ENCODE assay signal across 8 mouse cellular contexts in genomic region chr11:61091642-61092262, GRCm38 (mm10). TPM values are rescaled to one million over a fixed set of nuclear protein-coding genes. Genes with fewer than 3 reads are reported as not detected.
DNase-seq lines count a peak whose midpoint lies in the region; ATAC-seq and TF ChIP-seq lines count a peak whose summit lies in the region.

No protein-coding gene starts in this region.

- no peaks in the 10 kb centered on the region for H3K27me3 ChIP-seq in heart, embryonic 10.5 days (ENCODE audit: insufficient read depth, poor library complexity, severe bottlenecking)
- no peaks in the 10 kb centered on the region for H3K27me3 ChIP-seq in spleen, adult 2 months (ENCODE audit: control insufficient read depth, insufficient read depth, low read length)

- TF ChIP-seq CTCF in spleen, adult 2 months (IDR thresholded peaks at IDR 0.05; ENCODE audit: extremely low read depth, insufficient read depth, insufficient read length, insufficient replicate concordance): peak; percentile 55; the same call in 1 of the 2 replicates

- no peaks in the 10 kb centered on the region for H3K4me1 ChIP-seq in heart, embryonic 10.5 days
- H3K4me1 ChIP-seq in spleen, adult 2 months (ENCODE audit: control insufficient read depth, insufficient read depth, insufficient read length): no peaks in the 10 kb centered on the region

- WGBS in heart, embryonic 10.5 days: 27% methylated on average over 7 of the region's 7 CpGs
- WGBS in spleen, adult 2 months: 26% methylated on average over 7 of the region's 7 CpGs

- H3K27ac ChIP-seq in heart, embryonic 10.5 days: no peak overlapping the region
- H3K27ac ChIP-seq in spleen, adult 2 months (ENCODE audit: insufficient read depth, low read length): no peak overlapping the region

- peak; percentile 61 for DNase-seq in heart, adult 8-10 months (ENCODE audit: low spot score)
- no peak for DNase-seq in heart, embryonic 10.5 days (ENCODE audit: low spot score)
- DNase-seq in Muller cell, postnatal 12 days (ENCODE audit: inconsistent ontology term): peak; percentile 46
- DNase-seq in cerebellum, postnatal 25 days: peak; percentile 84 to 91
- peak; percentile 55 to 61 for DNase-seq in gastrocnemius, postnatal 36 days
- peak; percentile 66 for DNase-seq in layer of hippocampus, adult 9-11 months
- peak in 1 of 2 experiments; percentile 50 for DNase-seq in spleen, adult 2 months (ENCODE audit: low read depth in 1 of 2, low spot score in 2 of 2)

- H3K4me3 ChIP-seq in heart, embryonic 10.5 days: no peak overlapping the region
- H3K4me3 ChIP-seq in spleen, adult 2 months (ENCODE audit: extremely low read depth, insufficient read depth, insufficient read length): no peak overlapping the region

- no peaks in the 10 kb centered on the region for H3K36me3 ChIP-seq in heart, embryonic 10.5 days
- no peaks in the 10 kb centered on the region for H3K36me3 ChIP-seq in spleen, adult 2 months (ENCODE audit: control insufficient read depth, insufficient read depth, low read length)

- no peak for TF ChIP-seq POLR2A in spleen, adult 2 months (IDR thresholded peaks at IDR 0.05; ENCODE audit: low read depth, low read length)

- 0 out of 2 replicates have a peak, but pooled peaks have one; percentile 55 for ATAC-seq in megakaryocyte-erythroid progenitor cell, adult 5-6 weeks (replicated peaks; ENCODE audit: low FRiP score, low TSS enrichment, poor library complexity, severe bottlenecking)

- H3K9me3 ChIP-seq in heart, embryonic 10.5 days: no peaks in the 10 kb centered on the region

- intact Hi-C loops in gastrocnemius, postnatal 36 days (cut with DNase I): loop anchor here (2.0 kb wide), 1 partner anchor 137 kb away; no protein-coding TSS in a partner anchor

RNA-seq across cellular contexts. Expression of gene Tnfrsf13b, which starts 34.8 kb away (rescaled TPM):
- under 1 TPM; 0.56 to 0.75 (median 0.70) TPM for total RNA-seq in heart, adult 8-10 months (2022)
- polyA plus RNA-seq in heart, embryonic 10.5 days (2016; fragmentation: Nextera tagmentation; extraction: Ambion mirVana): 1.1 and 1.2 TPM in 2 replicates
- total RNA-seq in gastrocnemius, postnatal 36 days (2021): under 1 TPM; 0.30 to 0.43 TPM
- total RNA-seq in megakaryocyte-erythroid progenitor cell, adult 5-6 weeks (2014; fragmentation: Nextera tagmentation): 2.3 TPM in 2 replicates
- 12.5 and 15.5 TPM in 2 replicates for total RNA-seq in megakaryocyte-erythroid progenitor cell, adult 5-6 weeks (2017)
- 221 and 304 TPM in 2 replicates for polyA plus RNA-seq in spleen, adult 2 months (2012; rRNA removed)
